ENCODE assay signal across 8 mouse cellular contexts in genomic region chr8:54491057-54491690, GRCm38 (mm10). TPM values are rescaled to one million over a fixed set of nuclear protein-coding genes. Genes with fewer than 3 reads are reported as not detected.
A peak's percentile ranks its signal among the peaks of the same experiment; 100 is the strongest.
DNase-seq lines count a peak whose midpoint lies in the region; ATAC-seq and TF ChIP-seq lines count a peak whose summit lies in the region.

No protein-coding gene starts in this region.

- peak; percentile 42; the same call in 1 of the 2 replicates for ATAC-seq in hindbrain, embryonic 15.5 days (ENCODE audit: low FRiP score, low read depth)
- ATAC-seq in lung, postnatal 0 days = no peak
- ATAC-seq in stomach, postnatal 0 days (ENCODE audit: low FRiP score, low TSS enrichment) = no peak

- H3K27me3 ChIP-seq in hindbrain, embryonic 15.5 days = no peaks in the 10 kb centered on the region
- H3K27me3 ChIP-seq in lung, postnatal 0 days (replicated peaks; ENCODE audit: insufficient read depth, low read length) = no peaks in the 10 kb centered on the region
- H3K27me3 ChIP-seq in stomach, postnatal 0 days (ENCODE audit: control insufficient read depth, insufficient read depth, low read length) = no peaks in the 10 kb centered on the region

- DNase-seq in gastrocnemius, adult 18-20 months (ENCODE audit: low spot score) = peak; percentile 10
- DNase-seq in gastrocnemius, adult 8-10 months (ENCODE audit: low spot score in 2 of 2) = no peak
- DNase-seq in thymus, postnatal 14 days = peak; percentile 16
- DNase-seq in thymus, adult 18-20 months = no peak
- peak; percentile 63 for DNase-seq in embryo, embryonic 9.5 days (ENCODE audit: extremely low spot score)
- peak; percentile 69 for DNase-seq in lung, postnatal 0 days (ENCODE audit: low spot score)
- DNase-seq in stomach, postnatal 0 days (ENCODE audit: low spot score) = no peak

- no peak for TF ChIP-seq EP300 in lung, postnatal 0 days (IDR thresholded peaks at IDR 0.05)
- TF ChIP-seq EP300 in stomach, postnatal 0 days (optimal IDR thresholded peaks at IDR 0.05) = no peak

- no peak overlapping the region for H3K27ac ChIP-seq in hindbrain, embryonic 15.5 days (replicated peaks)
- no peak overlapping the region for H3K27ac ChIP-seq in lung, postnatal 0 days (ENCODE audit: low read length)
- H3K27ac ChIP-seq in stomach, postnatal 0 days (replicated peaks) = no peak overlapping the region

- no peak overlapping the region for H3K4me2 ChIP-seq in hindbrain, embryonic 15.5 days
- no peak overlapping the region for H3K4me2 ChIP-seq in lung, postnatal 0 days (replicated peaks; ENCODE audit: low read depth, low read length)
- no peak overlapping the region for H3K4me2 ChIP-seq in stomach, postnatal 0 days (replicated peaks; ENCODE audit: low read depth)

- TF ChIP-seq CTCF in lung, postnatal 0 days (IDR thresholded peaks at IDR 0.05) = peak; percentile 90
- peak; percentile 93 for TF ChIP-seq CTCF in stomach, postnatal 0 days (IDR thresholded peaks at IDR 0.05; ENCODE audit: low read depth)

- no peak overlapping the region for H3K4me3 ChIP-seq in hindbrain, embryonic 15.5 days
- no peak overlapping the region for H3K4me3 ChIP-seq in lung, postnatal 0 days (ENCODE audit: low read depth, low read length)
- H3K4me3 ChIP-seq in stomach, postnatal 0 days (ENCODE audit: low read depth, low read length) = no peak overlapping the region

- 0 out of 2 replicates have a peak, but pooled peaks cover 3% of the 10 kb centered on the region for H3K4me1 ChIP-seq in hindbrain, embryonic 15.5 days (replicated peaks)
- no peaks in the 10 kb centered on the region for H3K4me1 ChIP-seq in lung, postnatal 0 days (ENCODE audit: insufficient read depth, low read depth, low read length)
- no peaks in the 10 kb centered on the region for H3K4me1 ChIP-seq in stomach, postnatal 0 days (replicated peaks; ENCODE audit: control insufficient read depth, insufficient read depth)

- 25% methylated on average over 6 of the region's 6 CpGs for WGBS in hindbrain, embryonic 15.5 days
- WGBS in lung, postnatal 0 days = 18% methylated on average over 6 of the region's 6 CpGs
- WGBS in stomach, postnatal 0 days = 16% methylated on average over 6 of the region's 6 CpGs

- no peaks in the 10 kb centered on the region for H3K36me3 ChIP-seq in hindbrain, embryonic 15.5 days
- H3K36me3 ChIP-seq in lung, postnatal 0 days (ENCODE audit: insufficient read depth, low read length) = no peaks in the 10 kb centered on the region
- H3K36me3 ChIP-seq in stomach, postnatal 0 days (ENCODE audit: control insufficient read depth, insufficient read depth, low read length) = no peaks in the 10 kb centered on the region

- H3K9me3 ChIP-seq in hindbrain, embryonic 15.5 days = no peaks in the 10 kb centered on the region
- H3K9me3 ChIP-seq in lung, postnatal 0 days (ENCODE audit: low read length) = no peaks in the 10 kb centered on the region
- no peaks in the 10 kb centered on the region for H3K9me3 ChIP-seq in stomach, postnatal 0 days (ENCODE audit: control insufficient read depth, low read length)

- no peak overlapping the region for H3K9ac ChIP-seq in hindbrain, embryonic 15.5 days
- H3K9ac ChIP-seq in lung, postnatal 0 days (replicated peaks; ENCODE audit: low read depth) = no peak overlapping the region
- H3K9ac ChIP-seq in stomach, postnatal 0 days (ENCODE audit: low read length) = no peak overlapping the region

RNA-seq across cellular contexts. Expression of gene Asb5, which starts 38.2 kb away (rescaled TPM):
- total RNA-seq in gastrocnemius, adult 18-20 months (2021) = 100 to 1,000 TPM; 176 to 323 TPM
- total RNA-seq in gastrocnemius, adult 8-10 months (2022) = 100 to 1,000 TPM; 183 to 235 (median 201) TPM
- 6.0 and 6.4 TPM in 2 replicates for polyA plus RNA-seq in hindbrain, embryonic 15.5 days (2015; fragmentation: Nextera tagmentation; extraction: Ambion mirVana)
- 3.8 and 5.2 TPM in 2 replicates for polyA plus RNA-seq in lung, postnatal 0 days (2015; fragmentation: Nextera tagmentation; extraction: Ambion mirVana)
- 3.8 and 4.2 TPM in 2 replicates for polyA plus RNA-seq in stomach, postnatal 0 days (2015; fragmentation: Nextera tagmentation; extraction: Ambion mirVana)

RNA-seq across cellular contexts. Expression of gene Spcs3, which starts 38.6 kb away (rescaled TPM):
- 10 to 100 TPM; 24.0 to 29.4 TPM for total RNA-seq in gastrocnemius, adult 18-20 months (2021)
- total RNA-seq in gastrocnemius, adult 8-10 months (2022) = 10 to 100 TPM; 25.4 to 29.8 (median 27.3) TPM
- 45.7 TPM in 2 replicates for polyA plus RNA-seq in hindbrain, embryonic 15.5 days (2015; fragmentation: Nextera tagmentation; extraction: Ambion mirVana)
- polyA plus RNA-seq in lung, postnatal 0 days (2015; fragmentation: Nextera tagmentation; extraction: Ambion mirVana) = 38.7 and 41.8 TPM in 2 replicates
- polyA plus RNA-seq in stomach, postnatal 0 days (2015; fragmentation: Nextera tagmentation; extraction: Ambion mirVana) = 59.6 and 61.4 TPM in 2 replicates

Comparison
In these comparisons a context has a peak if more than half of its experiments do, and no peak if none do; other contexts are left out.
1. DNase-seq: peak in gastrocnemius, adult 18-20 months (single experiment), thymus, postnatal 14 days (single experiment), embryo, embryonic 9.5 days (single experiment) and lung, postnatal 0 days (single experiment); none in gastrocnemius, adult 8-10 months (0 of 2), thymus, adult 18-20 months (0 of 2) and stomach, postnatal 0 days (single experiment).